Mouse (Mus musculus) heart, adult 18-20 months (tissue): ENCODE results near the gene Nxn. TPM values are rescaled to one million over a fixed set of nuclear protein-coding genes. Genes with fewer than 3 reads are reported as not detected.

Experiments used
- DNase-seq, 2 experiments: peaks; one replicate each; pipeline ENCODE4 v3.0.0; 2021 to 2022; ENCODE audit warnings: mixed read lengths in 1 of 2
- total RNA-seq, 2 experiments: library from RNA; stranded (reverse); gene quantifications; 2 replicates each; pipeline ENCODE4 v1.2.3; 2021

Nxn gene
- total RNA-seq, 2 experiments from 2014 or later = 13.5 to 17.8 TPM

DNA sequence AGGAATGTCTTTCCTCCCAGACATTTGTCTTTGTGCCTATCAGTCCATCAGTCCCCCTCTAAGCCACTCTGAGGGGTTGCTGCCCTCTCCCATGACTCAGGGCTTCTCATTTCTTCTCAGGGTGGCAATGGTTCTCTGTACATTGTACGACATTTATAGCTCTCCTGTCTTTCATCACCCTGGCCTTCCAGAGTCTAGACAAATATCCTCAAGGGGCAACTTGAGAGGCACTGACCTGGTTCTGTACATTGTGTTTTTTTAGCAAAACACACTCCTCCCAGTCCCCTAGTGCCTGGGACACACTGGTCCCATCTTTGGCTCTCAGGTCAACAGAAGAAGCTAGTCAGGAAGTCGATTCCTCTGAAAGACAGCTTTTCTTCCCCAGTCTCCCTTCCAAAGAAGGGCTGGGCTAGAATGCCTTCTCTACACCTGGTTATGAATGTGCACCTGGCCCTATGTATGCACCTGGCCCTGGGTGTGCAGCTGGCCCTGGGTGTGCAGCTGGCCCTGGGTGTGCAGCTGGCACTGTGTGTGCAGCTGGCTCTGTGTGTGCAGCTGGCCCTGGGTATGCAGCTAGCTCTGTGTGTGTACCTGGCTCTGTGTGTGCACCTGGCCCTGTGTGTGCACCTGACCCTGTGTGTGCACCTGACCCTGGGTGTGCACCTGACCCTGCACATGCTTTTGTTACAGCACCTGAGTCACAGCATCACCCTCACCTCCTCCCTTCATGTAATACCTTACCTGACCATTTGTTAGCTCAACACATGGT lies 70.2 kb downstream of the Nxn start:
- no peak for DNase-seq

DNA sequence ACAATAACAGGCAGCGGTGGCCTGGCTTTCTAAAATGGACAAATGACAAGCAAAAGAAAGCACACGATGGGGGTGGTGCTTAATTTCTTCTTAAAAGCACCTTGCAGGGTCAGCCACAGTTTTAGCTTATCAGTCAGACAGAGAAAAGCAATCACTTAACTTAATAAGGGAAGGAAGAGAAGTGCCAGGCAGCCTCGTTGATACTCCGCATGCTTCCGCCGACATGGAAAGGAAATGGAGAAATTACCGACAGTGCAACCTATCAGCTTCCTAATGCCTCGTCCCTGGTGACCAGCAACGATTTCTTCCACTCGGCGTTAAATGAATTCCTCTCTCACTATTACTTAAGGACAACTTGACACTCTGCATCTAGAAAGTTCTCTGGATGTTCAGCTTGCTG lies 70.9 kb downstream of the Nxn start:
- DNase-seq = no peak

DNA sequence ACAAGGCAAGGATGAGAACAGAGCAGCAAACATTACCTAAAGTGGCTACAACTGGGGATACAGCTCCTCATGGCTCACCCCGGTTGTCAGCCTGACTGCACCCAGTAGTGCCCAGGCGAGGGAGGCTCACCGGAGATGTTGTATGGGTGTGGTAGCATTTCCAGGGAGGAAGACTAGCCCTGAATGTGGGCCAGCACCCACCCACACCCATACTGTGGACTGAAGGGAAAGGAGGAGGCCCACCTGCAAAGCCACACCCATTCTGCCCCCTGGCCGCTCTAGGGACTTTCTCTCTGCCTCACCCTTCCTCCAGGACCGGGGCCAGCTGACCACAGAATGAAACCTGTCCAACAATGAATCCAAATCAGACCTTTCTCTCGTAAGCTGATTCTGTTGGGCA lies 72.3 kb downstream of the Nxn start:
- peak; percentile 46 to 84 for DNase-seq

DNA sequence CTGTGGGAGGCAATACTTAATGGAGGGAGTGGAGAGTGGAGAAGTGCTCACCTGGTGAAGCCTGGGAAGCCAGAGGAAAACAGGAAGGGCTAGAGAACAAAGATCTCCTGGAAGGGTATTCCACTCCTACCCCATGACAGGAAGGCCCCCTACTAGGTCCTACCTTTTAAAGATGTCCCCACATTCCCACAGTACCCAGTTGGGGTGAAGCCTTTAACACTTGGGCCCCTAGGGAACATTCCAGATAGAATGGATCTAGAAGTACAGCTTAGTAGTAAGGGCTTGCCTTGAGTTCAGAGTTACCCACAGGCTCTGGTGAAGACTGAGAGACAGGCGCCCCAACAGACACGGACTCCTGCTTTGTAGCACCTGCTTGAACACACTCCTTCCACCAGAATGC lies 72.9 kb downstream of the Nxn start:
- DNase-seq = no peak

DNA sequence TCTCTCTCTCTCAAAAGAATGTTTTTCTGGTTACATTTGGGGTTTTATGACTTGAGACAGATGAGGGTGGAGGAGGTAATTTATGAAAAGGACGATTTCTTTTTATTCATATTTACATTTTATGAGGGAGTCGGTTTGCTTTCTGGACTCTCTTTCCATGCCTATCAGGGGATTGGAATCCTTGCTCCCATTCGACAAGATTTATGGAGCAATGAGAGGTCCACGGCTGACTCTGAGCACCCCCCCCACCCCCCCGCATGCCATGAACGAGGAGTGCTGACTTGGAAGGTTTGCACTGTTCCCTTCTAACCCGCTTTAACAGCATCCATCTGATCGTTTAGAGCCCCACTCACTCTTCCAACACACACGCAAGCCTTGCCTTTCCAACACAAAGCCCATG lies 74.1 kb downstream of the Nxn start:
- DNase-seq = no peak

DNA sequence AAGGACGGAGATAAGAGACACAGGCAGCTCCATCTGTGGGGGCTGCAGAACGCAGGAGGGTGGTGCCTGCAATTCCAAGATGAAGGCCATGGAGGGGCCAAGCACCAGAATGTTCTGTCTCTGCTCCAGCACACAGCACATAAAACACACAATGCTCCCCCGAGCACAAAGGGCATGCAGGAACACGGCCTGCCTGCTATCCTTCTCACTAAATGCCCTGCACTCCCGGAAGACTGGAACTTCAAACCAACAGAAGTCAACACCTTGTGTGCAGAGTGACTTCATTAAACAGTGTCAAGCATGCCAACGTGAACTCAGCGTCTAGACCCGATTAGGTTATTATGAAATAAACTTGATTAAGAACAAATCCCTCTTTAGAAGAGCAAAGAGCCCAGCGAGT lies 74.7 kb downstream of the Nxn start:
- no peak for DNase-seq

DNA sequence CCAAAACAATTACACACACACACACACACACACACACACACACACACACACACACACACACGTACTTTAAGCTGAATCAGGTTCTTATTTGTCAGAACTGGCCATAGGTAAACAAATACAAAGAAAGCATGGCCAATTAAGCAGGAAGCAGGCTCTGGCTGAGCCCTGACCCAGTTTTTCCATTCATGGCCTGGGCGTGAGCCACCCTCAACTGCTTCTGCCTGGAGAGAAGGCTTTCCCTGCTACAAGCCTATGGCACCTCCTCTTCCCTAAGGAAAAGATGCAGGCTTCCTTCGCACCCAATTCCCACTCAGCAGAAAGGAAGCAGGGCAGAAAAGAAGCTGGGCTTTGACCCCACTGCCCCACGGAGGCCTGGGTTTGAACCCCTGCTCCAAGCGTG lies 76.0 kb downstream of the Nxn start:
- DNase-seq = peak; percentile 45 to 62

DNA sequence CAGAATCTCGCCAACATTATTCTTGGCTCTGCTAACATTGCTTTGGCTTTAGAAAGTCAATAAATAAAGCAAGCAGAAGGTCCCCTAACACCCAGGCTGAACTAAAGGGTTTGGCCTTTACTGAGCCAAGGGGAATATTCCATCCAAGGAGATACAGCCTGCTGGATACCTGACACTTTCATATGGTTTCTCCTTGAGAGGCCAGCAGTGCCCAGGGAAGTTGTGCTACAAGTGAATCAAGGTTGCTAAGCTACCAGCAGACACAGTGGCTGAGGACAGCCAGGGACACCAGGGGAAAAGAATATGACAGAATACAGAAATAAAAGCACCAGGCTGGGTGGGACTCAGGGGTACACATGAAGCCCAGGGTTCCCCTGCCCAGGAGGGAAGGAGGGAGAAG lies 76.9 kb downstream of the Nxn start:
- DNase-seq = peak; percentile 36

DNA sequence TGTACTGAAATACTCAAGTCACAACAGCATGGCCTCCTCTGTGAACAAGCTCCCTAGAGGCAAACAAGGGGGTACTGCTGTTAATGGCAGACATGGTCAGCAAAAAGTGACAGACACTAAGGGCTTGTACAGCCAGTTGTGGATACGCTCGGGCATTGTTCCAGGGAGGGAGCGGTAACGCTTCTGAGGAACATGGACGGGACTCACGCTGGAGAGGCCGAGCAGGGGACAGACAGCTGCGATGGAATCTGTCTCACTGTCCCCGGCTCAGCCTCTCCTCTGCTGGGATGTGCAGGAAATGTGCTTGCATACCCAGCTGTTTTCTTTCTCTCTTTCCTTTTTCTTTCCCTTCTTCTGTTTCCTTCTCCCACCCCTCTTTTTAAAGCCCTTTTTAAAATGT lies 78.5 kb downstream of the Nxn start:
- DNase-seq = no peak

DNA sequence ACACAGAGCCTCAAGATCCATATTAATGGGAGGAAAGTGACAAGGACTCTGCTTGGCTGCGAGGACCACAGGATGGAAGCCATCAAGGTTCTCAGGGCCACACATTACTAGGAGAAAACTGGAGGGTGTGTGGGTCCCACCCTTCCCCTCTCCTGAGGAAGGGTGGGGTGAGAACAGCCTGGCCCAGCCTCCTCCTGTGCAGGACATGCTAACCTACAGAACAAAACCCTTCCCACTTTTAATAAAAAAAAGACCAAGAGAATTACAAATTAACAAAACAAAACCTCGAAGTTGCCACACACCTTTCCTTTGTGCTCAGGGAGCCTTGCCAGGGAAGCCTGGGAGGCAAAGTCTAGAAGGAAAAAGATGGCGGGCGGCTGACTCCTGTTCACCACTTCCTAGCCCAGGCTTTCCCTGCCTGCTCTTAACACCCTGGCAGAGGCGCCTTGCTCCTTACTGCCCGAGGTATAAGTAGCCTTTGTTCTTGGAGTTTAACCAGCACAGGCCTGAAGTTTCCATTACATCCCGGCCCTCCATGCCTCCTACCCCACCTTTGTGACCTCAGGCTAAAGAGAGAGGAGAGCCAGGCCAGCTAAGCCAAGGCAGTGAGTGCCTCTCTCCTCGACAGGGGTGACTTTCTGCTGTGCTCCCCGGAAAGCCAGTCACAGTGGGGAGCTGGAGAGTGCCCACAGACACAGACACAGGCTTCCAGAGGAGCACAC lies 79.1 kb downstream of the Nxn start:
- peak; percentile 40 to 74 for DNase-seq

DNA sequence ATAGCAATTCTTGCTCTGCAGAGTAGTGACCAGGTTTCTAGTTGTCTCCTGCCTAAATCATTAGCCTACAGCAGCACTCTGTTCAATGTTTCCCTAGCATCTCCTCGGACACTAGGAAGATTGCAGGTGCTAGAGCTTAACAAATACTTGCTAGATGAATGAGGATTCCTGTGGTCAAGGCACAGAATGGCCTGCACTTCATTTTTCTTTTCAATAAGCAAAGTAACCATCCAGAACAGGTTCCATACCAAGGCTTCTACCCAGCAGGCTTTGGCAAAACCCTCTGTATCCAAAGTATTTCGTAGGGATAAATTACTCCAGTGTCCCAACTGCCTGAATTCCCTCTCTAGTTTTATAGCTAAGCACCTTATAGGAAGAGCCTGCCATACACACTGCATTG lies 81.0 kb downstream of the Nxn start:
- no peak for DNase-seq

DNA sequence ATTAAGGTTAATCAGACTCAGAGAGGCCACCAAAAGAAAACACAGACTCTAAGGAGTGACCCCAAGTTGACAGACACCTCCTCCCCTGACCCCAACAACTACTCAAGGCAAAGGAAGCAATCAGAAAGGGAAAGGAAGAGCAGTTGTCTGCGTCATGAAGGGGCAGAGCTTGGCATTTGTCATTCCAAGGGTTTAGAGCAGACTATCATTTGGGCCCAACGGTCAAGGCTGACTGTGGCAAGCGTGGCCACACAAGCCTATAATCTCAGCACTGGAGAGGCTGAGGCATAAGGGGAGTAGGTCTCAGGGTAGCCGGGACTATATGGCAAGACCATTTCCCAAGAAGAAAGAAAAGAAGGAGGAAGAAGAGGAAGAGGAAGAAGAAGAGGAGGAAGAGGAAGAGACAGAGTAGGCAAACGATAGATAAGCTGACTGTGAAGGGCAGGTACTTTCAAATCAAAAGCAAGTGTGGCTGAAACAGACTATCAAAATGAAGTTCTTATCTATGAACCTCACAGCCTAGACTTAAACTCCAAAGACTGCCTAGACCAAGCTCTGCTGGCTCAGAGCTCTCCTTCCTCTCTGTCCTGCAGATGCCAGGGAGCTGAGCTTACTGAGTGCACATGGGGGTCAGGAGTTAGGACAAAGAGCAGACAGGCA lies 83.0 kb downstream of the Nxn start:
- DNase-seq = no peak

DNA sequence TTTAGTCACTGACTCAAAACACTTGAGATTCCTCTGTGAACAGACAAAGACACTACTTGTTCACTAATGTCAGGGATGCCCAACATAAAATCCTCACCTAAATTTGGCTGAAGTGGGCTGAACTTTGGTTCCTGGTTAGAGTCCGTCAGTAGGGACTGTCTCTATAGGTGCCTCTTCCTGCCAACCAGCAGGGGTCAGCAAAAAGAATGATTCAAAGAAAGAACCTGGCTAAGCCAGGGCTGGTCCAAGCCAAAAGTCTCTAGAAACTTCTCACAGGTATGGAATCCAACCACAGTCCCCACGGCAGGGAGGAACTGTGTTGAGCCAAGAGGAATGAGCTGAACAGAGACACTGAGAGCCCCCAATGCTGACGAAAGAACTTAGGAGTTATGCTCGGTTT lies 84.2 kb downstream of the Nxn start:
- DNase-seq = peak in 1 of 2 experiments; percentile 53

DNA sequence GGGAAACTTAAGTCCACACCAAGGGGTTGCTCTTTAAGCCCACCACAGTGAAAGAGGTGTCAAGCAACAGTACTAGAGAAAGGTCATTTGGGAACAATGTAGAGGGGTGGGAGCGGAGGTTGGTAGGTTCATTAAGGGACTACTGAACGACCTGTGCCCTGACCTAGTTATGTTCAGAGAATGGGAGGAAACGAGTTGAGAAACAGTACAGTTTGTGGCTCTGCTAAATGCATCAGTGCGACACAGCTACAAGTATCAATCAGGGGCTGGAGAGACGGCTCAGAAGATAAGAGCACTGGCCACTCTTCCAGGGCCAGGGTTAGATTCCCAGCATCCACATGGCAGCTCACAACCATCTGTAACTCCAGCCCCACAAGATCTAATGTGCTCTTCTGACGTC lies 84.8 kb downstream of the Nxn start:
- DNase-seq = peak; percentile 31 to 85

DNA sequence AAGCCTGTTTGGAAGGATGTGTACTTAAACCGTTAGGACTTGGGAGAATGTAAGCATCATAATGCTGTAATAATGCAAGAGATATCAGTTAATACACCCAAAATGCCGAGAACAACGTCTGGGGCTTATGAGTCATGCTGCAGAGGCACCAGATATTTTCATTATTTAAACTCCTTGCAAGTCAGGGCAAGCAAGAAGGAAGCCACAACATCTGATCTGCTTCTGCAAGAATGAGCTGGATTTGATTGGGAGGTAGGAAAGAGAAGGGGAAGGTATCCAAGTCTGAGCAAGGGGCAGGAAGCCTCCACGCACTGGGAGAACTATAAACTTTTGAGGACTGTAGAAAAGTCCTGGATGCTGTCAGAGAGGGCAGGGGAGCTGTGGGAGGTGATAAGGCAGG lies 86.1 kb downstream of the Nxn start:
- peak; percentile 35 to 60 for DNase-seq

DNA sequence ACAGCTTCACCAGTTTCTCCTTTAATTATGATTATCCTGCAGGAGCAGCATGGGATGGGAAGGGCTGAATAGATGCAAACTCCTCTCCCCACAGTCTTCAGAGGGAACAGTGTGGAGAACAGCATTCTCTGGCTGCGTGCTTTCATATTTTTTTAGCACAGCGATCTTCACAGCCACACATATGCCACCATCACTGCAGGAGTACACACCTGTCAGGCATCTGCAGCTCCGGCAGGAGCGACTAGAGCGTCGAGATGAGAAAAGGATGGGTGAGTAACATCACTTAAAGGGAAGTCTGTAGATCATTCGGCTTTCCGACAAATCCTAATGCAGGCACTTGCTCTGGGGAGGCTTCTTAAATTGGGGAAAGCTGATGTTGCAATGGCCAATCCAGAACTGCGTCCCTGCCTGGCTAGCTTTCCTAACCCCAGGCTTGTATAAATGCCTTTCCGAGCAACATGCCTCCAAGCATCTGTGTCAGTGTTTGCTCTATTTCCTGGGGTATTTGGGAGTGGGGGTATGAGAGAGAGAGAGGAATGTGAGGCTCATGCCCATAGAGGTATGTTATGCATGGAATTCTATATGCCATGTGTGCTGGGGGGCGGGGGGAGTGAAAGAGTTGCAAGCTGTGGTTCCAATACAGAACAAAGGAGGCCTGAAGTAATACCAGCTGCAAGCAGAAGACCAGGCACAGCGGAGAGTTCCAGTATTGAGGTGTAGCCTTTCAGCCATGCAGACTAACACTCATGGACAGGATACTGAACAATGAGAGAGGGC lies 87.5 kb downstream of the Nxn start:
- DNase-seq = no peak

DNA sequence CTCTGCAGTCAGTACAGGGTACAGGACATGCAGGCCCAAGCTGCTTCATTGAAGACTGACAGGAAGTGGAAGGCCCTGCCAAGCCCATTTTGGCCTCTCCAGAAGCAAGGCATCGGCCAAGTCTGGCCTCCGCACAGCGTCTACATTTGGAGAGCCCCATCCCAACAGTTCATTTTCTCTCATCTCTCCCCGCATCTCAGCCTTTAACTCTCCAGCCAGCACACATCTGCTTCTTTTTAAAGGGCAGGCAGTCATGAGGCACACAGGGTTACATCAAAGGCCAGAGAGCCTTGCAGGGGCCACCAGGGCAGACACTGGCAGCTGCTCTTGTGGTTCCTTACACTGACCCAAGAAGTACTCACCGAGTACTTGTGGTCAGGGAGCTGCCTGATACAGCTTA lies 89.1 kb downstream of the Nxn start:
- DNase-seq = peak in 1 of 2 experiments; percentile 45

DNA sequence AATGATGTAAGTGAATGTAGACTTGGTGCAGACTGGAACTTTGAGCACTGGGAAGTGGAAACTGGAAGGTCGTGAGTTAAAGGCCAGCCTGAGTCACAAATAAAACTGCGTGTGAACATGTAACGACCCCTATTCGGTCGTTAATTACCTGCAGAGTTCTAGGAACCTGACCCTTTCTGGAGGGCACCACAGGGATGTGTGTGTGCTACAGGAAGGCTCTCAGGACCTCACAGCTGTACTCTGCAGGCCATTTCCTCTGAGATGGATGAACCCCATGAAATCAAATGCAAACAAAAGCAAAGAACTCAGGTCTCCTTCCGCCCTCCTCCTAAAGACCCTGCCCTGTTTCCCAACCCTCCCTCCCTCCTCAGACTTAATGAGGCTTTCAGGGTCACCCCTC lies 89.9 kb downstream of the Nxn start:
- no peak for DNase-seq

DNA sequence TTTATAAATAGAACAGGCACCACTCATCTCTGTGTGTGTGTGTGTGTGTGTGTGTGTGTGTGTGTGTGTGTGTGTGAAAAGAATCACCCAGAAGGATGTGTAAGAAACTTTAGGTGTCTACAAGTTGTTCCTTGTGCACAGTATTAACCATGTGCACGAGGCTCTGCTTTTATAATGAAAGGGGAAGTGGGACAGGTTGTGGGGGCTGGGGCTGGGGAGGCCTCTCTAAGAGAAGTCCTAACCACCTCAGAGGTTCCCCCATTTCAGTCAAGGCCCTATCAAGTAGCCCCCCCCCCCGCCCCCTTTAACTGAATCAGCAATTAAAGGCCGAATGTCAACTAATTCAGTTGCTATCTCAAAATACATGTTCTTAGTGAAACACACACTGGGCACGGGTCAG lies 92.2 kb downstream of the Nxn start:
- DNase-seq = no peak

DNA sequence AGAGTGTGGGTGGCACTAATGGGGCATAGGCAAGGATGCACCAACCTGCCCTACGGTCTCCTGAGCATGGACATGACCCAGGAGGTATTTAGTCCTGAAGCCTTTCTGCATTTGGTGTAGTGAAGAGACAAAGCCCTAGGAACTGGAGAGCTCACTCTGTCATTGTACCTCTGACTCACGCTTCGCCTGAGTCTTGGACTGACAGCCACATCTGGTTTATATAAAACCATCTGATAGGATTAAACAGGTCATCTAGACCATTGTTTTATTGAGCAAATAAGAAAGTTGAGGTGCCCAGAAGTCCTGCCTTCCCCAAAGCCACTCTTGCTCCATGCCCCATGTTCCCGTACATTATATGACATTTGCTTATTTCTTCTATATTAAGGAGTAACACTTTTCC lies 93.4 kb downstream of the Nxn start:
- no peak for DNase-seq

DNA sequence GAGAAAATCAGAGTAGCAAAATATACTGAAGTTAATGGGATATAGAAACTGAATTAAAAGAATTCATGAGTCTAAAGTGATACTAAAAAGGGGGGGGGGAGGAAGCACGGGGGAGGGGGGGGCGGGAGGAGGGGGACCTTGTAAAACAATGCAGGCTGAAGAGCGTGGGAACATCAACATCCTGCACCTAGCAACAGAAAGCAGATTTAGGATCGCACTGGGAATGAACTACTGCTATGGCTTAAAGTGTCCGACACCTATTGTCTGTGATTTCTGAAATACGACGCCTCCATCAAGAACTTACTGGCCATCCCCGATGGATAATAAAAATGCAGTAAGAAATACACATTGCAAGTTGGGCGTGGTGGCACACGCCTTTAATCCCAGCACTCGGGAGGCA lies 95.6 kb downstream of the Nxn start:
- DNase-seq = peak in 1 of 2 experiments; percentile 47

DNA sequence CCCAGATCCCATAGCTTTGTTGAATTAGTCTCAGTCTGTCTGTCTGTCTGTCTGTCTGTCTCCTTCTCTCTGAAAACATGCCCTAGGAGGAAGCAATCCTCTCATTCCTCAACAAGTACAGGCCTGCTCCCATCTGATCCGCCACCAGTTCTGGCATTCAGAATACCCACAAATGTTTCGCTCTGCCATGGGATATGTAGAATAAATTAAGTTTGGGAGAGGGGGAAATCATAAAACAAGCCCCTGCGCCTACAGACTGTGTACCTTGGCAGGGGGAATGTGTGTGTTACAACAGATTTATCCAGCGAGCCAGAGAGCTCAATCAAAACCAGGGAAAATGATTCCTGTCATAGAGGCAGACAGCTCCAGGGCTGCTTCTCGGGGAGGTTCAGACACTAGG lies 98.1 kb downstream of the Nxn start:
- no peak for DNase-seq
